In the genomic region with DNA sequence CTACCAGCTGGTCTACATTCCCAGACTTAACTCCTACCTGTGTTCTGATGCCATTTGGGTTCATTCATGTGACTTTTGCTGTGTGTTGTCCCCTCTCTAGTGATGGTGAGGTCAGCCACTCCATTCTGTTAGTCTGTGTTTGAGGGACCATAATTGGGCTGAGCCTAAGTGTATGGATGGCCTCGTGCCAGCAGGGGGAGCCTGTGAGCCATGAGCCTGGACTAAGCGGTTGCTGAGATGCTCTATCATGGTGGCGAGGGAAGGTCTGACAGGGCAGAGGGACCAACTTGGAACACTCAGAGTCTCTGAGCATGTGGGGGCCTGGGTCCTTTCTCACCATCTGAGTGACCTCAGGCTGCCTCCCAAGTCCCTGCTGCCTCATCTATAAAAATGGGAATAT, we compare ENCODE assay signal across 8 mouse cellular contexts. TPM values are rescaled to one million over a fixed set of nuclear protein-coding genes. Genes with fewer than 3 reads are reported as not detected.
DNase-seq lines count a peak whose midpoint lies in the region; ATAC-seq and TF ChIP-seq lines count a peak whose summit lies in the region.

No protein-coding gene starts in this region.

- peak; percentile 66; the same call in 1 of the 2 replicates for ATAC-seq in forebrain, embryonic 13.5 days

- H3K36me3 ChIP-seq in ES-Bruce4 (ENCODE audit: control insufficient read depth, insufficient read depth, low read length, poor library complexity, severe bottlenecking), result no peaks in the 10 kb centered on the region
- H3K36me3 ChIP-seq in forebrain, embryonic 13.5 days (ENCODE audit: poor library complexity, severe bottlenecking), result no peaks in the 10 kb centered on the region

- no peaks in the 10 kb centered on the region for H3K27me3 ChIP-seq in ES-Bruce4 (ENCODE audit: control insufficient read depth, insufficient read depth, low read length, poor library complexity, severe bottlenecking)
- peaks cover 4% of the 10 kb centered on the region for H3K27me3 ChIP-seq in forebrain, embryonic 13.5 days

- TF ChIP-seq CTCF in ES-Bruce4 (IDR thresholded peaks at IDR 0.05; ENCODE audit: low read depth, low read length), result peak; percentile 99
- peak; percentile 94 for TF ChIP-seq CTCF in layer of hippocampus, adult 2 months (conservative IDR thresholded peaks at IDR 0.05)
- TF ChIP-seq CTCF in lung, adult 2 months (IDR thresholded peaks at IDR 0.05; ENCODE audit: insufficient read depth, low read length), result peak; percentile 99
- TF ChIP-seq CTCF in olfactory bulb, adult 2 months (IDR thresholded peaks at IDR 0.05; ENCODE audit: insufficient read depth, low read depth, low read length), result peak; percentile 83

- 0% methylated on average over 3 of the region's 3 CpGs for WGBS in forebrain, embryonic 13.5 days
- 6% methylated on average over 3 of the region's 3 CpGs for WGBS in lung, adult 2 months
- WGBS in olfactory bulb, adult 2 months, result 2% methylated on average over 3 of the region's 3 CpGs

- no peaks in the 10 kb centered on the region for H3K4me1 ChIP-seq in ES-Bruce4 (ENCODE audit: control insufficient read depth, insufficient read depth, low read length)
- H3K4me1 ChIP-seq in forebrain, embryonic 13.5 days, result peaks cover 44% of the 10 kb centered on the region
- H3K4me1 ChIP-seq in lung, adult 2 months (ENCODE audit: control insufficient read depth, insufficient read depth, low read length), result no peaks in the 10 kb centered on the region
- H3K4me1 ChIP-seq in olfactory bulb, adult 2 months (ENCODE audit: control insufficient read depth, insufficient read depth, low read length), result peaks cover 33% of the 10 kb centered on the region

- DNase-seq in c-Kit-positive CD71-positive TER-119-negative erythroid progenitor cells, embryonic 14.5 days (ENCODE audit: low read depth), result peak; percentile 73
- DNase-seq in heart, postnatal 4 days, result peak; percentile 91
- peak; percentile 76 to 88 for DNase-seq in layer of hippocampus, adult 2 months (ENCODE audit: low spot score in 2 of 2)
- DNase-seq in lung, adult 2 months, result peak; percentile 77
- DNase-seq in thymus, adult 18-20 months, result peak; percentile 61 to 67

- no peak overlapping the region for H3K9ac ChIP-seq in ES-Bruce4 (ENCODE audit: low read depth, poor library complexity, severe bottlenecking)
- no peak overlapping the region for H3K9ac ChIP-seq in forebrain, embryonic 13.5 days

- H3K4me3 ChIP-seq in ES-Bruce4 (ENCODE audit: low read depth, low read length), result no peak overlapping the region
- H3K4me3 ChIP-seq in forebrain, embryonic 13.5 days, result no peak overlapping the region
- H3K4me3 ChIP-seq in layer of hippocampus, adult 2 months, result no peak overlapping the region
- no peak overlapping the region for H3K4me3 ChIP-seq in lung, adult 2 months (replicated peaks; ENCODE audit: extremely low read depth, low read depth, low read length)
- H3K4me3 ChIP-seq in olfactory bulb, adult 2 months (ENCODE audit: insufficient read depth, low read depth, low read length), result no peak overlapping the region

- H3K9me3 ChIP-seq in ES-Bruce4 (replicated peaks; ENCODE audit: control insufficient read depth, insufficient read depth, low read length, poor library complexity, severe bottlenecking), result no peaks in the 10 kb centered on the region
- no peaks in the 10 kb centered on the region for H3K9me3 ChIP-seq in forebrain, embryonic 13.5 days (replicated peaks)

- TF ChIP-seq POLR2A in ES-Bruce4 (IDR thresholded peaks at IDR 0.05; ENCODE audit: insufficient read depth, low read length), result no peak
- TF ChIP-seq POLR2A in lung, adult 2 months (IDR thresholded peaks at IDR 0.05; ENCODE audit: borderline replicate concordance, extremely low read depth, low read depth, low read length), result no peak
- TF ChIP-seq POLR2A in olfactory bulb, adult 2 months (IDR thresholded peaks at IDR 0.05; ENCODE audit: insufficient read depth, low read depth, low read length), result 0 out of 2 replicates have a peak, but pooled peaks have one; percentile 14

- no peak overlapping the region for H3K27ac ChIP-seq in ES-Bruce4 (ENCODE audit: insufficient read depth, low read length)
- no peak overlapping the region for H3K27ac ChIP-seq in forebrain, embryonic 13.5 days
- H3K27ac ChIP-seq in layer of hippocampus, adult 2 months, result no peak overlapping the region
- H3K27ac ChIP-seq in olfactory bulb, adult 2 months (ENCODE audit: insufficient read depth, low read depth, low read length), result no peak overlapping the region

- no peak overlapping the region for H3K4me2 ChIP-seq in forebrain, embryonic 13.5 days

- TF ChIP-seq EP300 in ES-Bruce4 (IDR thresholded peaks at IDR 0.05; ENCODE audit: insufficient read depth, low read depth, low read length), result 0 out of 2 replicates have a peak, but pooled peaks have one; percentile 14

RNA-seq across cellular contexts. Expression of gene Macrod1, which starts 8.0 kb away (rescaled TPM):
- 6.7 and 7.6 TPM in 2 replicates for polyA plus RNA-seq in ES-Bruce4 (2011; ENCODE audit: insufficient read depth, insufficient read length, low read depth, missing spikeins)
- 3.3 and 4.4 TPM in 2 replicates for polyA plus RNA-seq in forebrain, embryonic 13.5 days (2015; fragmentation: Nextera tagmentation; extraction: Ambion mirVana)
- total RNA-seq in heart, postnatal 4 days (2021), result 100 to 1,000 TPM; 107 to 126 TPM
- 10 to 100 TPM; 20.3 to 22.4 TPM for total RNA-seq in layer of hippocampus, adult 2 months (2021)
- polyA plus RNA-seq in lung, adult 2 months (2012; rRNA removed), result 42.0 and 44.3 TPM in 2 replicates
- not detected in 2 replicates for polyA plus RNA-seq in olfactory bulb, adult 2 months (2012; ENCODE audit: insufficient read depth, insufficient read length, low replicate concordance, missing spikeins)

RNA-seq across cellular contexts. Expression of gene Stip1, which starts 24.8 kb away (rescaled TPM):
- 519 and 544 TPM in 2 replicates for polyA plus RNA-seq in ES-Bruce4 (2011; ENCODE audit: insufficient read depth, insufficient read length, low read depth, missing spikeins)
- polyA plus RNA-seq in forebrain, embryonic 13.5 days (2015; fragmentation: Nextera tagmentation; extraction: Ambion mirVana), result 289 and 311 TPM in 2 replicates
- 100 to 1,000 TPM; 139 to 151 TPM for total RNA-seq in heart, postnatal 4 days (2021)
- 100 to 1,000 TPM; 179 to 195 TPM for total RNA-seq in layer of hippocampus, adult 2 months (2021)
- 25.0 and 31.4 TPM in 2 replicates for polyA plus RNA-seq in lung, adult 2 months (2012; rRNA removed)
- 145 and 219 TPM in 2 replicates for polyA plus RNA-seq in olfactory bulb, adult 2 months (2012; ENCODE audit: insufficient read depth, insufficient read length, low replicate concordance, missing spikeins)

RNA-seq across cellular contexts. Expression of gene Flrt1, which starts 41.0 kb away (rescaled TPM):
- polyA plus RNA-seq in ES-Bruce4 (2011; ENCODE audit: insufficient read depth, insufficient read length, low read depth, missing spikeins), result 0.51 and 0.82 TPM in 2 replicates
- polyA plus RNA-seq in forebrain, embryonic 13.5 days (2015; fragmentation: Nextera tagmentation; extraction: Ambion mirVana), result 10.4 and 11.3 TPM in 2 replicates
- 1 to 10 TPM; 1.8 to 2.1 TPM for total RNA-seq in heart, postnatal 4 days (2021)
- 10 to 100 TPM; 17.9 to 19.5 TPM for total RNA-seq in layer of hippocampus, adult 2 months (2021)
- polyA plus RNA-seq in lung, adult 2 months (2012; rRNA removed), result 0.29 and 0.40 TPM in 2 replicates
- not detected in 2 replicates for polyA plus RNA-seq in olfactory bulb, adult 2 months (2012; ENCODE audit: insufficient read depth, insufficient read length, low replicate concordance, missing spikeins)

RNA-seq across cellular contexts. Expression of gene Fermt3, which starts 45.3 kb away (rescaled TPM):
- 0.59 and 1.0 TPM in 2 replicates for polyA plus RNA-seq in ES-Bruce4 (2011; ENCODE audit: insufficient read depth, insufficient read length, low read depth, missing spikeins)
- 3.0 and 3.9 TPM in 2 replicates for polyA plus RNA-seq in forebrain, embryonic 13.5 days (2015; fragmentation: Nextera tagmentation; extraction: Ambion mirVana)
- total RNA-seq in heart, postnatal 4 days (2021), result 1 to 10 TPM; 3.5 to 3.7 TPM
- total RNA-seq in layer of hippocampus, adult 2 months (2021), result 1 to 10 TPM; 3.6 to 5.0 TPM
- 36.8 and 41.6 TPM in 2 replicates for polyA plus RNA-seq in lung, adult 2 months (2012; rRNA removed)
- not detected in 2 replicates for polyA plus RNA-seq in olfactory bulb, adult 2 months (2012; ENCODE audit: insufficient read depth, insufficient read length, low replicate concordance, missing spikeins)
